24 mouse cellular contexts compared by ENCODE assay signal in the genomic region with DNA sequence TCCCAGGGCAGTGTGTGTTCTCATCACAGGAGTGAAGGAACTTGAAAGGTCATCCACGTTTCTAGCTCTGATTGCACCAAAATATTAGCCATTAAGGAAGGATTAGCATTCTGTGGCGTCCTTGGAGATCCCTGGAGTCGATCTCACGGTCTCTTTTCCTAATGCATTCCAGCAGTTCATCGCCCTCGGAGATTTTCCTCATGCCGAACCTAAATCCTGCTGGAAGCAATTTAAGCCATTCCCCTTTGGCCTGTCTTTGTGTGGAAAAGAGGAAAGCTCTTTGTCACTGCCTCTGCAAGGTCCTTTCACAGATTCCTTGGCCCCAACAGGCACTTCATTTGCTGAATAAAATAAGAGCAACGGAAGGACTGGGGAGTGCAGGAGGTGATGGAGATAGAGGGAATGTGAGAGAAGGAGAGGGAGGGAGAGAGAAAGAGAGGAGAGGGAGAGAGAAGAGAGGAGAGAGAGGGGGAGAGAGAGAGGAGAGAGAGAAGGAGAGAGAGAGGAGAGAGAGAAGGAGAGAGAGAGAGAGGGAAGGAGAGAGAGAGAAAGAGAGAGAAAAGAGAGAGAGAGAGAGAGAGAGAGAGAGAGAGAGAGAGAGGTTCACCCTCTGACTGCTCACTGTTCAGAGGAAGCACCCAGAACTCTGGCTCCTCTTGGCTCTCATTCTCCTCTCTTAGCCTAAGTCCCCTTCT.
DNase-seq lines count a peak whose midpoint lies in the region.
"Had no signal": no experiment of that assay in that cellular context is flagged by ENCODE, and none has a peak within 500 bp of the region (broad histone marks: within the 10 kb centered on the region; RNA-seq: fewer than 3 reads in every experiment).

No protein-coding gene starts in this region.

- DNase-seq in heart, postnatal 10 days: peak; percentile 21 to 30
- DNase-seq in heart, postnatal 36 days: no peak
- DNase-seq in embryo, embryonic 9.5 days (ENCODE audit: extremely low spot score): peak; percentile 29
- peak; percentile 60 for DNase-seq in limb, embryonic 10.5 days (ENCODE audit: low spot score)
- no peak for DNase-seq in left cerebral cortex, adult 8-10 months (ENCODE audit: low spot score in 2 of 2)
- DNase-seq in yolk sac, embryonic 10.5 days (ENCODE audit: low spot score): no peak
- DNase-seq in urinary bladder, adult 2 months (ENCODE audit: low spot score): no peak
- DNase-seq: adrenal gland, adult 8-10 months; cerebellum, adult 2 months; cerebellum, postnatal 36 days; gastrocnemius, adult 2 months; kidney, adult 2 months; liver, embryonic 13.5 days; lung, embryonic 14.5 days; right cerebral cortex, adult 18-20 months; right cerebral cortex, postnatal 4 days; thymus, postnatal 25 days had no signal

- intact Hi-C loops in heart, postnatal 10 days (cut with DNase I): no loop called here
- intact Hi-C loops in heart, postnatal 36 days (cut with DNase I): loop anchor here (10.0 kb wide), 1 partner anchor 457 kb away; no protein-coding TSS in a partner anchor

- H3K9me3 ChIP-seq in limb, embryonic 10.5 days (replicated peaks): no peaks in the 10 kb centered on the region
- H3K9me3 ChIP-seq: embryonic facial prominence, embryonic 15.5 days; heart, embryonic 10.5 days; hindbrain, embryonic 12.5 days; limb, embryonic 13.5 days; liver, embryonic 13.5 days; neural tube, embryonic 15.5 days had no signal

- 0 out of 2 replicates have a peak overlapping the region, but pooled peaks have one; percentile 33 for H3K27ac ChIP-seq in brown adipose tissue, adult 24 weeks (replicated peaks; ENCODE audit: low read depth, low read length)
- H3K27ac ChIP-seq in limb, embryonic 10.5 days: peak overlapping the region; percentile 74
- H3K27ac ChIP-seq: embryonic facial prominence, embryonic 15.5 days; gastrocnemius, adult 2 months; heart, embryonic 10.5 days; hindbrain, embryonic 12.5 days; kidney, postnatal 0 days; limb, embryonic 13.5 days; liver, embryonic 13.5 days; neural tube, embryonic 15.5 days had no signal

- no peaks in the 10 kb centered on the region for H3K36me3 ChIP-seq in limb, embryonic 10.5 days
- H3K36me3 ChIP-seq: embryonic facial prominence, embryonic 15.5 days; heart, embryonic 10.5 days; hindbrain, embryonic 12.5 days; limb, embryonic 13.5 days; liver, embryonic 13.5 days; neural tube, embryonic 15.5 days had no signal

- H3K4me3 ChIP-seq in brown adipose tissue, adult 24 weeks (ENCODE audit: insufficient read depth, low read depth, low read length): no peak overlapping the region
- no peak overlapping the region for H3K4me3 ChIP-seq in limb, embryonic 10.5 days
- H3K4me3 ChIP-seq: embryonic facial prominence, embryonic 15.5 days; gastrocnemius, adult 2 months; heart, embryonic 10.5 days; hindbrain, embryonic 12.5 days; limb, embryonic 13.5 days; liver, embryonic 13.5 days; neural tube, embryonic 15.5 days had no signal

- WGBS in limb, embryonic 10.5 days: 15% methylated on average over 8 of the region's 8 CpGs

- H3K27me3 ChIP-seq in limb, embryonic 10.5 days (ENCODE audit: low read depth, poor library complexity, severe bottlenecking): no peaks in the 10 kb centered on the region
- H3K27me3 ChIP-seq: embryonic facial prominence, embryonic 15.5 days; hindbrain, embryonic 12.5 days; limb, embryonic 13.5 days; liver, embryonic 13.5 days; neural tube, embryonic 15.5 days had no signal

- peaks cover 2% of the 10 kb centered on the region; the same call in 1 of the 2 replicates for H3K4me1 ChIP-seq in brown adipose tissue, adult 24 weeks (ENCODE audit: control insufficient read depth, insufficient read depth, insufficient read length, low read length)
- peaks cover 14% of the 10 kb centered on the region for H3K4me1 ChIP-seq in limb, embryonic 10.5 days
- H3K4me1 ChIP-seq: heart, embryonic 10.5 days; hindbrain, embryonic 12.5 days; limb, embryonic 13.5 days; liver, embryonic 13.5 days had no signal

Comparison
In these comparisons a context has a peak if more than half of its experiments do, and no peak if none do; other contexts are left out.
1. DNase-seq: peak in heart, postnatal 10 days (2 of 2), embryo, embryonic 9.5 days (single experiment) and limb, embryonic 10.5 days (single experiment); none in heart, postnatal 36 days (0 of 2), left cerebral cortex, adult 8-10 months (0 of 2), yolk sac, embryonic 10.5 days (single experiment) and urinary bladder, adult 2 months (single experiment).